Mouse (Mus musculus) hindbrain, embryonic 11.5 days (tissue): Measurements from ENCODE around the gene Rpl37a. TPM values are rescaled to one million over a fixed set of nuclear protein-coding genes. Genes with fewer than 3 reads are reported as not detected.

Experiments used
- ATAC-seq: fragments of 200-750 bp; cut with Nextera tagmentation; 2 replicates; pipeline ENCODE4 v1.8.0; 2017; ENCODE audit warnings: mild to moderate bottlenecking, moderate TSS enrichment, moderate library complexity; ENCODE audit not compliant: low FRiP score
- DNase-seq: peaks from one replicate; pipeline ENCODE4 v3.0.0-alpha.2; 2015; ENCODE audit warnings: low spot score
- H3K27ac ChIP-seq: fragments of 300-500 bp; sonication (generic); 2 replicates; pipeline ENCODE4 v1.5.1; 2014; ENCODE audit warnings: mild to moderate bottlenecking, low read depth, low read length
- H3K27me3 ChIP-seq: fragments of 300-500 bp; sonication (generic); 2 replicates; pipeline ENCODE4 v1.6.1; 2014; ENCODE audit warnings: mild to moderate bottlenecking, low read length, moderate library complexity, mixed read lengths; ENCODE audit not compliant: control insufficient read depth, insufficient read depth
- H3K36me3 ChIP-seq: fragments of 300-500 bp; sonication (generic); 2 replicates; pipeline ENCODE4 v1.6.1; 2014; ENCODE audit warnings: mild to moderate bottlenecking, low read length, moderate library complexity, mixed read lengths; ENCODE audit not compliant: control insufficient read depth, insufficient read depth
- H3K4me1 ChIP-seq: fragments of 300-500 bp; sonication (generic); replicated peaks from 2 replicates; pipeline ENCODE4 v1.6.1; 2014; ENCODE audit warnings: low read length, mixed read lengths; ENCODE audit not compliant: control insufficient read depth, insufficient read depth
- H3K4me2 ChIP-seq: fragments of 300-500 bp; sonication (generic); replicated peaks from 2 replicates; pipeline ENCODE4 v1.6.1; 2014; ENCODE audit warnings: mild to moderate bottlenecking, low read depth, low read length
- H3K4me3 ChIP-seq: fragments of 300-500 bp; sonication (generic); 2 replicates; pipeline ENCODE4 v1.5.1; 2014; ENCODE audit warnings: low read depth, low read length
- H3K9ac ChIP-seq: fragments of 300-500 bp; sonication (generic); 2 replicates; pipeline ENCODE4 v1.6.1; 2014; ENCODE audit warnings: low read depth, low read length
- H3K9me3 ChIP-seq: fragments of 300-500 bp; sonication (generic); 2 replicates; pipeline ENCODE4 v1.6.1; 2016; ENCODE audit warnings: low read length; ENCODE audit not compliant: control insufficient read depth
- WGBS: fragments of 180-500 bp; shearing (Covaris S2); extraction: QIAGEN DNeasy Blood & Tissue Kit; methylation state at CpG from one replicate; pipeline ENCODE4 v1.1.7; 2014; 5-methylcytosine and 5-hydroxymethylcytosine counted together
- polyA plus RNA-seq: library from polyadenylated mRNA; unstranded; fragments of >200 nt; fragmentation: Nextera tagmentation; extraction: Ambion mirVana; gene quantifications from 2 replicates; pipeline ENCODE4 v1.2.1, GENCODE M21; 2014

Gene Rpl37a
- 1,424 and 1,478 TPM in 2 replicates for polyA plus RNA-seq

DNA sequence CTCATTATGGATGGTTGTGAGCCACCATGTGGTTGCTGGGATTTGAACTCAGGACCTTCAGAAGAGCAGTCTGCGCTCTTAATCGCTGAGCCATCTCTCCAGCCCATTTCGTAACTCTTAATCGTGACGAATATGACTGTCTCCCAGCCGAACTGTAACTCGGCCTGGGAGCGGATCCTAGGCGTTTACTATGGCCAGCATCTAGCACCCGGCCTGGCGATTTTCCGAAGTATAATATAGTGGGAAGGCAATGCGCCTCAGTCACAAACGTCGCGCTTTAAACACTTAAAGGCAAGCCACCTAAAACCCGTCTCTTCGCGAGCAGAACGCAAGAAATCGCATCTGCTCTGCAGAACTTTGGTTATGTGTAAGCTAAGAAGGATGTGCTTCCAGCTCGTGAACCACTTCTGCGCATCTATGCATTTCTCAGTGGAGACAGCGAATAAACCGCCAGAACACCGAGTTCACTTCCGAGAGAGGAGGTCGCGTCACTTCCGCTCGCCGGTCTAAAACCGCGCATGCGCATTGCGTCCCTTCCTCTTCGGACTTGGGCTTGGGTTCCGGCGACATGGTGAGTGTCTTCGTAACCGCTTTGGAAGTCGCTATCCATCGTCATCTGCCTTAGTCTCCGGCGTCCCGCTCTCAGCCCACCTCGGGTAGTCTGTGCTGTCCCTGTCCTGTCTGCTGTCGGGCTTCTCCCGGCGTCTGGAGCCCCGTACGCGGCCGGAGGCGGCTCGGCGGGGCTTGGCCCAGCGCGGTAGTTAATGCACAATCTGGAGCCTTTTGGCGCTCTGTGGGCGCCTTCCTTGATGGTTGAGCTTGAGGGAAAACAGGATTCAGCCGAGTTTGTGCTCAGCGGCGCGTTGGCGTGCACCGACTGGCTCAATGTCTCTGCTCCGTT lies at the start of gene Rpl37a:
TSS of gene Rpl37a (plus strand) at position 538 of the 901 bp plus-strand sequence.
- Histone ChIP-seq H3K9ac (peak within 1 kb of the TSS; percentile 91), H3K36me3 (peaks cover 6% of the 10 kb centered on the region; the same call in 1 of the 2 replicates), H3K27ac (peak within 1 kb of the TSS; percentile 76), H3K4me2 (peak within 1 kb of the TSS; percentile 71), H3K4me1 (no peaks in the 10 kb centered on the region; the same call in 1 of the 2 replicates), H3K4me3 (peak within 1 kb of the TSS; percentile 80), H3K27me3 (no peaks in the 10 kb centered on the region), H3K9me3 (no peaks in the 10 kb centered on the region)
- DNase-seq: peak; percentile 99
- WGBS: 4% methylated on average over 68 of the region's 68 CpGs
- ATAC-seq: peak; percentile 91

DNA sequence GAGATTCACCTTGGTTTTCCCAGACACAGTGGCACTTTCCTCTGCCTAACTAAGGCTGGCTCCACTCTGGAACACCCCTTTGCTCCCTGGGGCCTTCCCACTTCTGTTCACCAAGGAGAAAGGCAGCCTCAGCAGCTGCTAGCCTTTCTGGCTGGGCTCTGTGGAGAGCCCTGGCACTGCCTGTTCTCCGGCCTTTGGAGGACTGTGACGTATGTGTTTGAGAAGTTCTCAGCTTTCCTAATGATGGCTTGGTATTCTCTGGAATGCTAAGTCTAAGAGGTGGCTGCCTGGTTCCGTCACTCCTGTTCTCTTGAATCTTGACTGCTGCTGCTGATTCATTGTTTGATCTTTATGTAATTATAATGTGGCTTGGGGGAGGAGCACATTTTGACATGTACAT lies 38.0 kb upstream of the Rpl37a start:
- no peak overlapping the region for H3K4me2 ChIP-seq
- no peak for DNase-seq
- no peaks in the 10 kb centered on the region for H3K4me1 ChIP-seq

GRCm38 (mm10) chr1:72696256-72696655 lies 14.8 kb upstream of the Rpl37a start:
- Histone ChIP-seq H3K4me2 (no peak overlapping the region), H3K4me1 (no peaks in the 10 kb centered on the region), H3K27me3 (no peaks in the 10 kb centered on the region), H3K9ac (no peak overlapping the region), H3K4me3 (no peak overlapping the region), H3K36me3 (no peaks in the 10 kb centered on the region), H3K9me3 (no peaks in the 10 kb centered on the region), H3K27ac (no peak overlapping the region)
- WGBS: 58% methylated on average over 3 of the region's 3 CpGs
- DNase-seq (peak; percentile 56), ATAC-seq (no peak)

More for the DNA sequence above, 38.0 kb upstream of the Rpl37a start:
- Histone ChIP-seq H3K27me3 (no peaks in the 10 kb centered on the region), H3K9ac (no peak overlapping the region), H3K36me3 (no peaks in the 10 kb centered on the region), H3K9me3 (no peaks in the 10 kb centered on the region), H3K27ac (no peak overlapping the region), H3K4me3 (no peak overlapping the region)
- ATAC-seq: no peak
- WGBS: 51% methylated on average over 3 of the region's 3 CpGs

- Histone ChIP-seq H3K9ac (no peak overlapping the region), H3K4me2 (no peak overlapping the region), H3K4me3 (no peak overlapping the region), H3K27ac (no peak overlapping the region), H3K27me3 (no peaks in the 10 kb centered on the region), H3K36me3 (no peaks in the 10 kb centered on the region), H3K4me1 (no peaks in the 10 kb centered on the region), H3K9me3 (no peaks in the 10 kb centered on the region)
- ATAC-seq (no peak), DNase-seq (no peak)
- WGBS: 79% methylated on average over 4 of the region's 4 CpGs
Observed at GRCm38 (mm10) chr1:72698651-72699050, 12.4 kb upstream of the Rpl37a start.

DNA sequence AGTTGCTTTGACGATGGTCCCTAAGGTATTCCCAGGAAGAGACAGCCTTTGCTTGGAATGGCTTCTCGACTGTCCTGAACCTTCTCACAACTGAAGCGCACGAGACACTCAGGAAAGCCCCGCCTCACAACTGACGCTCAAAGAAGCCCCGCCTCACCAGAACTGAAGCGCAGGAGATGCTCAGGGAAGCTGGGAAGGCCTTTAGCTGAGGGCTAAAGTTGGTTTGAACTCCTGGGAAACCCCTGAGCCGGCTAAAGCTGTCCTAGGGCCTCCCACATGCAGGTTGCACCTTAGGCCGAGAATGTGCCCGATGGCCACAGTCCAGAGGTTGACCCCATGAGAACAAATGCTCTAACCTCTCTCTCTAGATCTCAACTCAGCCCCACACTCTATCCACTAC lies 10.6 kb upstream of the Rpl37a start, which contains the start of gene Ankar:
TSS of gene Ankar (minus strand) at position 101 of the 400 bp plus-strand sequence.
- Histone ChIP-seq H3K27me3 (no peaks in the 10 kb centered on the region), H3K9ac (no peak within 1 kb of the TSS), H3K36me3 (no peaks in the 10 kb centered on the region), H3K27ac (no peak within 1 kb of the TSS), H3K9me3 (no peaks in the 10 kb centered on the region), H3K4me1 (no peaks in the 10 kb centered on the region), H3K4me2 (no peak within 1 kb of the TSS), H3K4me3 (no peak within 1 kb of the TSS)
- DNase-seq (no peak), ATAC-seq (no peak)
- 89% methylated on average over 11 of the region's 11 CpGs for WGBS

GRCm38 (mm10) chr1:72707525-72707924 lies 3.6 kb upstream of the Rpl37a start:
- DNase-seq (no peak), ATAC-seq (no peak)
- WGBS: 75% methylated on average over 4 of the region's 4 CpGs
- Histone ChIP-seq H3K36me3 (no peaks in the 10 kb centered on the region), H3K4me1 (no peaks in the 10 kb centered on the region), H3K9me3 (no peaks in the 10 kb centered on the region), H3K27me3 (no peaks in the 10 kb centered on the region), H3K4me2 (no peak overlapping the region), H3K9ac (no peak overlapping the region), H3K27ac (no peak overlapping the region), H3K4me3 (no peak overlapping the region)

DNA sequence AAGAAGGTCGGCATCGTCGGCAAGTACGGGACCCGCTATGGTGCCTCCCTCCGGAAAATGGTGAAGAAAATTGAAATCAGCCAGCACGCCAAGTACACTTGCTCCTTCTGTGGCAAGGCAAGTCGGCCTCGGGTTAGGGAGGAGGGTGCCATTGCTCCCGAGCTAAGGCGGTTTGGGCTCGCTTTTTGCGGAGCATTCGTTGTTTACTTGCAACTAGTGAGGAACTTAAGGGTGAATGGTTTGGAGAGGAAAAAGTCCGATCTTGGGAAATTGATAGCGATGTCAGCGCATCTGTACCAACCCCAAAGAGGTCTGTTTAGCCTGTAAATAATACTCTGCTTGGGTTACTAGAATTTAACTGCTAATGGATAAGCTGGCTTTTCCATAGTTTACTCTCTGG lies 594 bp downstream of the Rpl37a start:
- H3K9ac ChIP-seq: peak overlapping the region; percentile 91
- peak overlapping the region; percentile 80 for H3K4me3 ChIP-seq
- no peaks in the 10 kb centered on the region for H3K9me3 ChIP-seq
- peaks cover 6% of the 10 kb centered on the region; the same call in 1 of the 2 replicates for H3K36me3 ChIP-seq
- DNase-seq (no peak), ATAC-seq (no peak)
- under 1% methylated on average over 17 of the region's 17 CpGs for WGBS
- peak overlapping the region; percentile 71 for H3K4me2 ChIP-seq
- no peaks in the 10 kb centered on the region for H3K27me3 ChIP-seq
- H3K27ac ChIP-seq: peak overlapping the region; percentile 76
- H3K4me1 ChIP-seq: no peaks in the 10 kb centered on the region; the same call in 1 of the 2 replicates

- Histone ChIP-seq H3K27me3 (no peaks in the 10 kb centered on the region), H3K4me3 (no peak overlapping the region), H3K9me3 (no peaks in the 10 kb centered on the region), H3K36me3 (peaks cover 6% of the 10 kb centered on the region; the same call in 1 of the 2 replicates), H3K4me2 (no peak overlapping the region), H3K4me1 (no peaks in the 10 kb centered on the region; the same call in 1 of the 2 replicates), H3K27ac (no peak overlapping the region), H3K9ac (no peak overlapping the region)
- WGBS: 80% methylated on average over 4 of the region's 4 CpGs
- DNase-seq (no peak), ATAC-seq (no peak)
Observed at GRCm38 (mm10) chr1:72714547-72714946, 3.5 kb downstream of the Rpl37a start.
